Mouse (Mus musculus): ENCODE data around the gene Ip6k1. TPM values are rescaled to one million over a fixed set of nuclear protein-coding genes. Genes with fewer than 3 reads are reported as not detected.

The Ip6k1 gene
- polyA plus RNA-seq, 2 experiments = 13.3 to 30.9 TPM

- no peak for TF ChIP-seq CTCF (IDR thresholded peaks at IDR 0.05; ENCODE audit: low read depth)
- TF ChIP-seq EP300 (IDR thresholded peaks at IDR 0.05; ENCODE audit: low read depth) = no peak
- Histone ChIP-seq H3K27me3 (ENCODE audit: control insufficient read depth, insufficient read depth, low read length) (no peaks in the 10 kb centered on the region), H3K36me3 (replicated peaks; ENCODE audit: control insufficient read depth, insufficient read depth, low read depth) (peaks cover 22% of the 10 kb centered on the region), H3K9me3 (ENCODE audit: control insufficient read depth, low read length) (no peaks in the 10 kb centered on the region), H3K9ac (replicated peaks) (no peak overlapping the region), H3K27ac (no peak overlapping the region), H3K4me2 (ENCODE audit: low read depth) (no peak overlapping the region), H3K4me3 (ENCODE audit: insufficient read depth in 1 of 2, low read depth in 2 of 2, low read length in 2 of 2) (no peak overlapping the region), H3K4me1 (replicated peaks; ENCODE audit: control insufficient read depth in 2 of 2, insufficient read depth in 2 of 2, low read length in 1 of 2) (peaks cover 13 to 19% of the 10 kb centered on the region in 2 experiments)
- ATAC-seq (ENCODE audit: insufficient read depth) = no peak
- DNase-seq (ENCODE audit: low read depth in 3 of 3, low spot score in 3 of 3) = no peak
- 56% methylated on average over 10 of the region's 10 CpGs for WGBS (ENCODE audit: insufficient replicate concordance)
Observed at GRCm38 (mm10) chr9:107966676-107967075, 35.6 kb upstream of the Ip6k1 start.

GRCm38 (mm10) chr9:107967437-107967836 is 34.9 kb upstream of the Ip6k1 start:
- ATAC-seq (ENCODE audit: insufficient read depth) = no peak
- no peak overlapping the region for H3K4me2 ChIP-seq (ENCODE audit: low read depth)
- H3K9ac ChIP-seq (replicated peaks) = no peak overlapping the region
- no peak overlapping the region for H3K4me3 ChIP-seq (ENCODE audit: insufficient read depth in 1 of 2, low read depth in 2 of 2, low read length in 2 of 2)
- no peak for DNase-seq (ENCODE audit: low read depth in 3 of 3, low spot score in 3 of 3)
- peaks cover 21 to 27% of the 10 kb centered on the region in 2 experiments for H3K4me1 ChIP-seq (replicated peaks; ENCODE audit: control insufficient read depth in 2 of 2, insufficient read depth in 2 of 2, low read length in 1 of 2)
- TF ChIP-seq CTCF (IDR thresholded peaks at IDR 0.05; ENCODE audit: low read depth) = no peak
- no peak for TF ChIP-seq EP300 (IDR thresholded peaks at IDR 0.05; ENCODE audit: low read depth)
- H3K36me3 ChIP-seq (replicated peaks; ENCODE audit: control insufficient read depth, insufficient read depth, low read depth) = peaks cover 14% of the 10 kb centered on the region
- 81% methylated on average over 6 of the region's 6 CpGs for WGBS (ENCODE audit: insufficient replicate concordance)
- H3K27me3 ChIP-seq (ENCODE audit: control insufficient read depth, insufficient read depth, low read length) = no peaks in the 10 kb centered on the region
- no peak overlapping the region for H3K27ac ChIP-seq
- H3K9me3 ChIP-seq (ENCODE audit: control insufficient read depth, low read length) = no peaks in the 10 kb centered on the region

DNA sequence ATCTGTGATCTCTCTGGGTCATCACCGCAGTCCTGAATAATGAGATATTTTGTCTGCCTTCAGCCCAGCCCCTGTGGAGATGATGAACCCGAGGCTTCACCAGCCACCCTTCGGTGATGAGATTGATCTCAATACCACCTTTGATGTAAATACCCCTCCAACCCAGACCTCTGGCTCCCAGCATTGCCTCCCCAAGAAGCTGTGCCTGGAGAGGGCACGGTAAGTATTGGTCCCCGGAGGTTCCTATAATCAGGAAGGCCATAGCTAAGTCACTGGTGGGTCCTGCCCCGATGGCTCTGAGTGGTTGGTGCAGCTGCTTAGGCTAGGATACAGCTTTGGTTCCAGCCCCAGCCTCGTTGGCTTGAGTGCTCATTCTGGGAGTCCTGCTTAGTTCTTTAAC is 33.8 kb upstream of the Ip6k1 start:
- DNase-seq (ENCODE audit: low read depth in 3 of 3, low spot score in 3 of 3) (no peak), ATAC-seq (ENCODE audit: insufficient read depth) (no peak)
- no peaks in the 10 kb centered on the region for H3K27me3 ChIP-seq (ENCODE audit: control insufficient read depth, insufficient read depth, low read length)

GRCm38 (mm10) chr9:107970311-107970710 is 32.0 kb upstream of the Ip6k1 start:
- Histone ChIP-seq H3K9me3 (ENCODE audit: control insufficient read depth, low read length) (no peaks in the 10 kb centered on the region), H3K4me2 (ENCODE audit: low read depth) (no peak overlapping the region), H3K27ac (peak overlapping the region; percentile 98), H3K4me3 (ENCODE audit: insufficient read depth in 1 of 2, low read depth in 2 of 2, low read length in 2 of 2) (no peak overlapping the region), H3K9ac (replicated peaks) (no peak overlapping the region), H3K36me3 (replicated peaks; ENCODE audit: control insufficient read depth, insufficient read depth, low read depth) (peaks cover 14% of the 10 kb centered on the region), H3K27me3 (ENCODE audit: control insufficient read depth, insufficient read depth, low read length) (no peaks in the 10 kb centered on the region), H3K4me1 (replicated peaks; ENCODE audit: control insufficient read depth in 2 of 2, insufficient read depth in 2 of 2, low read length in 1 of 2) (peaks cover 44 to 49% of the 10 kb centered on the region in 2 experiments)
- ATAC-seq (ENCODE audit: insufficient read depth) = no peak
- no peak for DNase-seq (ENCODE audit: low read depth in 3 of 3, low spot score in 3 of 3)
- 83% methylated on average over 5 of the region's 5 CpGs for WGBS (ENCODE audit: insufficient replicate concordance)
- TF ChIP-seq EP300 (IDR thresholded peaks at IDR 0.05; ENCODE audit: low read depth) (no peak), CTCF (IDR thresholded peaks at IDR 0.05; ENCODE audit: low read depth) (no peak)

More for the DNA sequence above, 33.8 kb upstream of the Ip6k1 start:
- H3K27ac ChIP-seq = no peak overlapping the region
- no peaks in the 10 kb centered on the region for H3K9me3 ChIP-seq (ENCODE audit: control insufficient read depth, low read length)
- peaks cover 14% of the 10 kb centered on the region for H3K36me3 ChIP-seq (replicated peaks; ENCODE audit: control insufficient read depth, insufficient read depth, low read depth)
- 79% methylated on average over 7 of the region's 7 CpGs for WGBS (ENCODE audit: insufficient replicate concordance)
- TF ChIP-seq CTCF (IDR thresholded peaks at IDR 0.05; ENCODE audit: low read depth) (no peak), EP300 (IDR thresholded peaks at IDR 0.05; ENCODE audit: low read depth) (no peak)
- no peak overlapping the region for H3K4me2 ChIP-seq (ENCODE audit: low read depth)
- H3K9ac ChIP-seq (replicated peaks) = no peak overlapping the region
- no peak overlapping the region for H3K4me3 ChIP-seq (ENCODE audit: insufficient read depth in 1 of 2, low read depth in 2 of 2, low read length in 2 of 2)
- H3K4me1 ChIP-seq (replicated peaks; ENCODE audit: control insufficient read depth in 2 of 2, insufficient read depth in 2 of 2, low read length in 1 of 2) = peaks cover 31 to 38% of the 10 kb centered on the region in 2 experiments

DNA sequence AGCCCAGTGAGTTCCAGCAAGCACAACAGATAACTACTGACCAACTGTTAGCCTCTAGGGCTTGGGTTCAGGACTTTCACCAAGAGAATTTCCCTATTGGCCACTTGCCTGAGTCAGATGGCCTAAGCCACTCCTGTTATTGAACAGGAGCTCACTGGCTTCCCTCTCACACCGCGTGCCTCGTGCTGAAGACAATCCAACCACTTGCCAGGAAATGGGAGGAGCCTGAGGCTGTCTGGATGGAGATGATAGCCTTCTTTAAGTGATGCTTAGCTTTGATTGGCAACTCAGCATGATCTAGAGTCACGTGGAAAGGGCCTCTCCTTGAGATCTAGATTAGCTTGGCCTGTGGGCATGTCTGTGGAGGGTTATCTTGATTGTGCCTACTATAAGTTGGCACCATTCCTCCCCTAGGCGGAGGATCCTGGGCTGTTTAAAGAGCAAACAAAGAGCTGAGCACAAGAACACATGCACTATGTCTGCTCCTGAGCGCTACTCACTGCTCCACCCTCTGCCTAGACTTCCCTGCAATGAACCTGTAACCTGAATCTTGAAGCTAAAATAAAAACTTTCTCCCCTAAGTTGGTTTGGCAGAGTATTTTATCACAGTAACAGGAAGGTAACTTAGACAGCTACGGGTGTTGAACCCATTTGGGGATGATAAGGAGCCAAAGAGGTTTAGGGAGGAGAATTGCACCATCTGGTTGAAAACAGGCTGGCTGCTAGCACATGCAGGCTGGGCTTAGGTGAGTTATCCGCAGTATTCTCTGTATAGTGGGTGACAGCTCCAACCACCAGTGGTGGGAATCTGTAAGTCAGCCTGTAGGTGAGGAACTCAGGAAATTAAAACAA is 30.4 kb upstream of the Ip6k1 start:
- WGBS (ENCODE audit: insufficient replicate concordance) = 12% methylated on average over 8 of the region's 8 CpGs
- Histone ChIP-seq H3K4me2 (ENCODE audit: low read depth) (peak overlapping the region; percentile 59), H3K36me3 (replicated peaks; ENCODE audit: control insufficient read depth, insufficient read depth, low read depth) (peaks cover 18% of the 10 kb centered on the region), H3K27me3 (ENCODE audit: control insufficient read depth, insufficient read depth, low read length) (no peaks in the 10 kb centered on the region), H3K27ac (peak overlapping the region; percentile 98), H3K9ac (replicated peaks) (peak overlapping the region; percentile 57), H3K4me3 (ENCODE audit: insufficient read depth in 1 of 2, low read depth in 2 of 2, low read length in 2 of 2) (no peak overlapping the region), H3K9me3 (ENCODE audit: control insufficient read depth, low read length) (no peaks in the 10 kb centered on the region), H3K4me1 (replicated peaks; ENCODE audit: control insufficient read depth in 2 of 2, insufficient read depth in 2 of 2, low read length in 1 of 2) (peaks cover 50 to 62% of the 10 kb centered on the region in 2 experiments)
- ATAC-seq (ENCODE audit: insufficient read depth) = peak; percentile 80
- DNase-seq (ENCODE audit: low read depth in 3 of 3, low spot score in 3 of 3) = peak; percentile 93 to 97 (median 97)
- TF ChIP-seq CTCF (IDR thresholded peaks at IDR 0.05; ENCODE audit: low read depth) (no peak), EP300 (IDR thresholded peaks at IDR 0.05; ENCODE audit: low read depth) (peak; percentile 91)

Measured in liver, embryonic 14.5 days (tissue).